Mouse (Mus musculus) liver, adult (tissue): ENCODE results near the gene Rab11fip4.

Experiments
- GATA4 ChIP-seq: IDR thresholded peaks from 2 replicates; pipeline ENCODE4 v1.6.1; 2014; ENCODE audit warnings: mild to moderate bottlenecking, low read length; ENCODE audit not compliant: insufficient replicate concordance

The Rab11fip4 gene

GRCm38 (mm10) chr11:79677402-79677801 is 86.4 kb downstream of the Rab11fip4 start:
- TF ChIP-seq GATA4 = no peak

- no peak for TF ChIP-seq GATA4
These were observed 87.5 kb downstream of the Rab11fip4 start for GRCm38 (mm10) chr11:79678363-79679153.

- TF ChIP-seq GATA4 = no peak
These were observed 88.9 kb downstream of the Rab11fip4 start for GRCm38 (mm10) chr11:79679929-79680328.

GRCm38 (mm10) chr11:79680559-79680958 is 89.5 kb downstream of the Rab11fip4 start:
- no peak for TF ChIP-seq GATA4

- no peak for TF ChIP-seq GATA4
These were observed 90.2 kb downstream of the Rab11fip4 start for GRCm38 (mm10) chr11:79681182-79681581.

- TF ChIP-seq GATA4 = no peak
These were observed 90.8 kb downstream of the Rab11fip4 start for GRCm38 (mm10) chr11:79681798-79682197.

- TF ChIP-seq GATA4 = no peak
These were observed 94.1 kb downstream of the Rab11fip4 start for GRCm38 (mm10) chr11:79685109-79685508.

GRCm38 (mm10) chr11:79686501-79687121 is 95.6 kb downstream of the Rab11fip4 start:
- no peak for TF ChIP-seq GATA4

GRCm38 (mm10) chr11:79689916-79690315 is 98.9 kb downstream of the Rab11fip4 start:
- no peak for TF ChIP-seq GATA4

- no peak for TF ChIP-seq GATA4
These were observed 100.5 kb downstream of the Rab11fip4 start for GRCm38 (mm10) chr11:79691513-79691912.

GRCm38 (mm10) chr11:79696390-79697307 is 105.6 kb downstream of the Rab11fip4 start:
- no peak for TF ChIP-seq GATA4

- no peak for TF ChIP-seq GATA4
These were observed 107.1 kb downstream of the Rab11fip4 start for GRCm38 (mm10) chr11:79698071-79698470.

GRCm38 (mm10) chr11:79701466-79701865 is 110.5 kb downstream of the Rab11fip4 start:
- no peak for TF ChIP-seq GATA4

- TF ChIP-seq GATA4 = no peak
These were observed 111.1 kb downstream of the Rab11fip4 start for GRCm38 (mm10) chr11:79702092-79702491.

GRCm38 (mm10) chr11:79703452-79703851 is 112.4 kb downstream of the Rab11fip4 start:
- no peak for TF ChIP-seq GATA4

- TF ChIP-seq GATA4 = no peak
These were observed 112.9 kb downstream of the Rab11fip4 start for GRCm38 (mm10) chr11:79703885-79704291.
